8 mouse cellular contexts compared by ENCODE assay signal in genomic region chr8:121829048-121829776, GRCm38 (mm10). TPM values are rescaled to one million over a fixed set of nuclear protein-coding genes. Genes with fewer than 3 reads are reported as not detected.
A peak's percentile ranks its signal among the peaks of the same experiment; 100 is the strongest.
DNase-seq lines count a peak whose midpoint lies in the region; ATAC-seq and TF ChIP-seq lines count a peak whose summit lies in the region.

Klhdc4 (minus strand) TSS chr8:121829569.

- H3ac ChIP-seq in C2C12 (ENCODE audit: control insufficient read depth, insufficient read length, low read depth): peak within 1 kb of the TSS; percentile 82

- H3K79me2 ChIP-seq in C2C12 (ENCODE audit: control insufficient read depth, insufficient read depth): peaks cover 25% of the 10 kb centered on the region

- peak; percentile 97 for DNase-seq in brain, embryonic 14.5 days (ENCODE audit: low read depth)
- peak; percentile 91 for DNase-seq in kidney, postnatal 0 days (ENCODE audit: low spot score)
- DNase-seq in liver, embryonic 11.5 days (ENCODE audit: low spot score): peak; percentile 88
- peak; percentile 96 for DNase-seq in naive thymus-derived CD4-positive, alpha-beta T cell, adult 2 months (ENCODE audit: low read depth)

- WGBS in heart, embryonic 12.5 days: under 1% methylated on average over 68 of the region's 68 CpGs
- WGBS in kidney, postnatal 0 days: under 1% methylated on average over 68 of the region's 68 CpGs
- under 1% methylated on average over 68 of the region's 68 CpGs for WGBS in liver, embryonic 11.5 days
- under 1% methylated on average over 67 of the region's 68 CpGs for WGBS in stomach, embryonic 14.5 days

- peak; percentile 54; the same call in 1 of the 2 replicates for TF ChIP-seq POLR2A in brain, embryonic 14.5 days (IDR thresholded peaks at IDR 0.05; ENCODE audit: borderline replicate concordance, extremely low read depth, insufficient read depth, insufficient read length, poor library complexity, severe bottlenecking)

- peaks cover 19% of the 10 kb centered on the region for H3K79me3 ChIP-seq in C2C12 (ENCODE audit: low read depth)

- H3K4me3 ChIP-seq in C2C12 (ENCODE audit: insufficient read depth, poor library complexity, severe bottlenecking): peak within 1 kb of the TSS; percentile 92
- peak within 1 kb of the TSS; percentile 88 for H3K4me3 ChIP-seq in erythroblast, embryonic 14.5 days (replicated peaks)
- H3K4me3 ChIP-seq in heart, embryonic 12.5 days: peak within 1 kb of the TSS; percentile 86
- H3K4me3 ChIP-seq in kidney, postnatal 0 days (replicated peaks; ENCODE audit: low read depth, low read length): peak within 1 kb of the TSS; percentile 74
- peak within 1 kb of the TSS; percentile 79 for H3K4me3 ChIP-seq in liver, embryonic 11.5 days (ENCODE audit: low read depth, low read length)
- H3K4me3 ChIP-seq in stomach, embryonic 14.5 days (ENCODE audit: low read depth, low read length): peak within 1 kb of the TSS; percentile 86

- H3K27ac ChIP-seq in heart, embryonic 12.5 days (ENCODE audit: poor library complexity, severe bottlenecking): no peak within 1 kb of the TSS; the same call in 1 of the 2 replicates
- peak within 1 kb of the TSS; percentile 50; the same call in 1 of the 2 replicates for H3K27ac ChIP-seq in kidney, postnatal 0 days
- no peak within 1 kb of the TSS for H3K27ac ChIP-seq in liver, embryonic 11.5 days (ENCODE audit: low read depth, low read length)
- H3K27ac ChIP-seq in stomach, embryonic 14.5 days (ENCODE audit: low read length): no peak within 1 kb of the TSS

- no peaks in the 10 kb centered on the region for H3K36me3 ChIP-seq in C2C12 (ENCODE audit: control insufficient read depth, insufficient read depth)
- no peaks in the 10 kb centered on the region for H3K36me3 ChIP-seq in erythroblast, embryonic 14.5 days (ENCODE audit: control insufficient read depth)
- H3K36me3 ChIP-seq in heart, embryonic 12.5 days: no peaks in the 10 kb centered on the region
- no peaks in the 10 kb centered on the region for H3K36me3 ChIP-seq in kidney, postnatal 0 days (ENCODE audit: insufficient read depth, low read length)
- H3K36me3 ChIP-seq in liver, embryonic 11.5 days (ENCODE audit: control insufficient read depth, insufficient read depth, low read length): no peaks in the 10 kb centered on the region
- H3K36me3 ChIP-seq in stomach, embryonic 14.5 days (ENCODE audit: control insufficient read depth, insufficient read depth, low read length): no peaks in the 10 kb centered on the region

- no peaks in the 10 kb centered on the region for H3K9me3 ChIP-seq in erythroblast, embryonic 14.5 days (ENCODE audit: control insufficient read depth, low read length)
- no peaks in the 10 kb centered on the region for H3K9me3 ChIP-seq in heart, embryonic 12.5 days (replicated peaks)
- H3K9me3 ChIP-seq in kidney, postnatal 0 days (replicated peaks; ENCODE audit: low read length): no peaks in the 10 kb centered on the region
- no peaks in the 10 kb centered on the region for H3K9me3 ChIP-seq in liver, embryonic 11.5 days (ENCODE audit: control insufficient read depth, low read length)
- no peaks in the 10 kb centered on the region for H3K9me3 ChIP-seq in stomach, embryonic 14.5 days (ENCODE audit: control insufficient read depth, low read depth, low read length)

- no peaks in the 10 kb centered on the region for H3K27me3 ChIP-seq in C2C12 (ENCODE audit: control insufficient read depth, insufficient read depth, insufficient read length)
- H3K27me3 ChIP-seq in erythroblast, embryonic 14.5 days (ENCODE audit: control insufficient read depth): peaks cover 20% of the 10 kb centered on the region
- no peaks in the 10 kb centered on the region for H3K27me3 ChIP-seq in heart, embryonic 12.5 days (replicated peaks)
- H3K27me3 ChIP-seq in kidney, postnatal 0 days (ENCODE audit: insufficient read depth, low read length): no peaks in the 10 kb centered on the region
- H3K27me3 ChIP-seq in liver, embryonic 11.5 days (replicated peaks; ENCODE audit: control insufficient read depth, insufficient read depth, low read length): no peaks in the 10 kb centered on the region
- H3K27me3 ChIP-seq in stomach, embryonic 14.5 days (ENCODE audit: control insufficient read depth, insufficient read depth, low read length): no peaks in the 10 kb centered on the region

- H3K4me1 ChIP-seq in erythroblast, embryonic 14.5 days (ENCODE audit: control insufficient read depth): peaks cover 27% of the 10 kb centered on the region
- H3K4me1 ChIP-seq in heart, embryonic 12.5 days (replicated peaks): peaks cover 18% of the 10 kb centered on the region
- peaks cover 13% of the 10 kb centered on the region for H3K4me1 ChIP-seq in kidney, postnatal 0 days (replicated peaks; ENCODE audit: insufficient read depth, low read length)
- peaks cover 9% of the 10 kb centered on the region for H3K4me1 ChIP-seq in liver, embryonic 11.5 days (replicated peaks; ENCODE audit: control insufficient read depth, insufficient read depth, low read length)
- H3K4me1 ChIP-seq in stomach, embryonic 14.5 days (ENCODE audit: control insufficient read depth, insufficient read depth, low read length): peaks cover 6% of the 10 kb centered on the region; the same call in 1 of the 2 replicates

- ATAC-seq in heart, embryonic 12.5 days (ENCODE audit: insufficient number of reproducible peaks, low FRiP score): peak; percentile 94
- peak; percentile 99 for ATAC-seq in kidney, postnatal 0 days (replicated peaks; ENCODE audit: low FRiP score, low read depth)
- peak; percentile 98 for ATAC-seq in liver, embryonic 11.5 days (replicated peaks; ENCODE audit: low FRiP score)
- peak; percentile 98 for ATAC-seq in stomach, embryonic 14.5 days (ENCODE audit: insufficient number of reproducible peaks, insufficient read depth, low FRiP score, low read depth)

- peak within 1 kb of the TSS; percentile 85 for H3K9ac ChIP-seq in heart, embryonic 12.5 days
- peak within 1 kb of the TSS; percentile 87 for H3K9ac ChIP-seq in kidney, postnatal 0 days (ENCODE audit: low read depth, low read length)
- H3K9ac ChIP-seq in liver, embryonic 11.5 days (ENCODE audit: low read depth, low read length): peak within 1 kb of the TSS; percentile 76
- H3K9ac ChIP-seq in stomach, embryonic 14.5 days (replicated peaks; ENCODE audit: low read depth, low read length): peak within 1 kb of the TSS; percentile 82

- no peak for TF ChIP-seq CTCF in C2C12 (IDR thresholded peaks at IDR 0.05; ENCODE audit: control insufficient read depth, insufficient read depth, insufficient read length)
- TF ChIP-seq CTCF in brain, embryonic 14.5 days (IDR thresholded peaks at IDR 0.05; ENCODE audit: borderline replicate concordance, extremely low read depth, insufficient read depth, insufficient read length): no peak
- no peak for TF ChIP-seq CTCF in kidney, postnatal 0 days (IDR thresholded peaks at IDR 0.05; ENCODE audit: low read depth)

- peak within 1 kb of the TSS; percentile 82 for H3K4me2 ChIP-seq in heart, embryonic 12.5 days
- H3K4me2 ChIP-seq in kidney, postnatal 0 days (ENCODE audit: low read length): peak within 1 kb of the TSS; percentile 91
- peak within 1 kb of the TSS; percentile 79 for H3K4me2 ChIP-seq in liver, embryonic 11.5 days
- H3K4me2 ChIP-seq in stomach, embryonic 14.5 days (replicated peaks; ENCODE audit: low read depth, low read length): peak within 1 kb of the TSS; percentile 97

TF ChIP-seq in C2C12, 6 proteins besides CTCF, POLR2A, EP300 and RAD21:
- TF ChIP-seq CEBPB (IDR thresholded peaks at IDR 0.05; ENCODE audit: low read depth) (no peak), USF1 (IDR thresholded peaks at IDR 0.05; ENCODE audit: low read depth) (peak; percentile 7), FOSL1 (IDR thresholded peaks at IDR 0.05; ENCODE audit: insufficient read depth, low read length, poor library complexity, severe bottlenecking) (no peak), MAX (IDR thresholded peaks at IDR 0.05) (peak; percentile 97)
TF ChIP-seq in C2C12: peak in this region for 2.

RNA-seq across cellular contexts. Expression of gene Klhdc4, which starts in this region (rescaled TPM):
- polyA plus RNA-seq in C2C12 (2012; fragmentation: generic; extraction: Trizol): 53.5 TPM
- polyA plus RNA-seq in brain, embryonic 14.5 days (2012; rRNA removed): 41.8 and 45.2 TPM in 2 replicates
- polyA plus RNA-seq in erythroblast, embryonic 14.5 days (2012): 2.7 and 2.8 TPM in 2 replicates
- polyA plus RNA-seq in heart, embryonic 12.5 days (2016; fragmentation: Nextera tagmentation; extraction: Ambion mirVana): 27.7 and 28.2 TPM in 2 replicates
- polyA plus RNA-seq in kidney, postnatal 0 days (2015; fragmentation: Nextera tagmentation; extraction: Ambion mirVana): 21.2 and 25.3 TPM in 2 replicates
- polyA plus RNA-seq in liver, embryonic 11.5 days (2014; fragmentation: Nextera tagmentation; extraction: Ambion mirVana): 52.8 and 54.0 TPM in 2 replicates
- 35.8 and 38.5 TPM in 2 replicates for polyA plus RNA-seq in stomach, embryonic 14.5 days (2014; fragmentation: Nextera tagmentation; extraction: Ambion mirVana)
